Mouse (Mus musculus) gastrocnemius, adult 2 months (tissue): ENCODE data around the gene Ms4a10. TPM values are rescaled to one million over a fixed set of nuclear protein-coding genes. Genes with fewer than 3 reads are reported as not detected.

Source experiments
- DNase-seq: peaks from one replicate; pipeline ENCODE4 v3.0.0; 2022
- H3K27ac ChIP-seq: fragments of 200-600 bp; 2 replicates; pipeline ENCODE4 v1.8.1; 2022; ENCODE audit warnings: mild to moderate bottlenecking
- H3K4me3 ChIP-seq: fragments of 200-600 bp; 2 replicates; pipeline ENCODE4 v1.8.1; 2022; ENCODE audit warnings: mild to moderate bottlenecking, moderate library complexity
- CTCF ChIP-seq: fragments of 200-600 bp; IDR thresholded peaks from 2 replicates; pipeline ENCODE4 v1.8.1; 2022; ENCODE audit warnings: antibody characterized with exemption, mild to moderate bottlenecking, moderate library complexity
- intact Hi-C: fragments of 180-260 bp; cut with DNase I; formaldehyde crosslinking; loops from one replicate; pipeline ENCODE4 v1.15.1; 2025
- total RNA-seq, 2 experiments: library from RNA; stranded (reverse); gene quantifications; 2 replicates each; pipeline ENCODE4 v1.2.3; 2021

Ms4a10 gene
- total RNA-seq, 2 experiments from 2014 or later, result not detected

DNA sequence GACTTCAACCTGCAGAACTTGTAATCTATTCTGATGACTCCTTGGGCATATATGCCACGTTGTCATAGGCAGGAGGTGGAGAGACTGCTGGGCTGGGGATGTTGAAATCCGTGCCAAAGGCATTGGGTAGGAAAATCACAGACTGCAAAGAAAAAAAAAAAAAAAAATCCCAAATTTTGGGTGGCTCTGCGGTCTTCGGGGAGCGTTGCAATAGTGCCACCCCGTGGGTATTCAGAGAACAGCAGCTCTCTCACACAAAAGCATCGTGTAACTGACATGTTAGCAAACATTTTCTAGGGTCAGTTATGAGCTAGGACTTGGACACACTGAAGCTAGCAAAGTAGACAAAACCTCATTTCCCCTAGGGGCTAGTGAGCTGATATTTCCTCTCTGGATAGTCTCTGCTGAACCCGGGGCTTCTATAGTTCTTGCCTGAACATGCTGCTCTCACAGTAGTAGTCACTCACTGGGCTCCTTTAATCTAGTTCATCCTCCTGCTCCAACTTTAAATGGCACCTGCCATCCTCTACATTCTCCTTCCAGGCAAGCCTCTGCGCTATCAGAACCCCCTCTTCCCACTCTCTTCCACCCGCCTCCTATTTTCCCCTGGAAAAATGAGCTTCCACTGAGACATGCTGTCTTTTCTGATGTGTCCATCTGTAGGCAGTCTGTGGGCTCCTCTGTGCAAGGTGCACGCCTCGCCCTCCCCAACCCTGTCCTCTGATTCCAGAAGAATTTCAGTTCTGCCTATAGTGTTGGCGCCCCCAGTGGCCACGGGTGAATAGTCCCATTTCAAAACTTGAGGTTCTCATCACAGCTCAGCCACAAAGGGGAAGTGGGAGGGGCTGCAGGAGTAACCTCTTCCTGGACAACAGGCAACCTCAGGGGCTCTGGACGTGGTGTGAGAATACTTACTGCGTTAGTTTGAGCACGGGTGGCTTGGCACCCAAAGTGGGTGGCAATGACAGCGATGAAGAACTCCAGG lies 5.0 kb upstream of the Ms4a10 start:
- intact Hi-C loops, result loop anchor here (2.0 kb wide), 1 partner anchor 315 kb away; no protein-coding TSS in a partner anchor
- Histone ChIP-seq H3K27ac (peak overlapping the region; percentile 77), H3K4me3 (peak overlapping the region; percentile 61)
- peak; percentile 82 for TF ChIP-seq CTCF
- DNase-seq, result peak; percentile 81

DNA sequence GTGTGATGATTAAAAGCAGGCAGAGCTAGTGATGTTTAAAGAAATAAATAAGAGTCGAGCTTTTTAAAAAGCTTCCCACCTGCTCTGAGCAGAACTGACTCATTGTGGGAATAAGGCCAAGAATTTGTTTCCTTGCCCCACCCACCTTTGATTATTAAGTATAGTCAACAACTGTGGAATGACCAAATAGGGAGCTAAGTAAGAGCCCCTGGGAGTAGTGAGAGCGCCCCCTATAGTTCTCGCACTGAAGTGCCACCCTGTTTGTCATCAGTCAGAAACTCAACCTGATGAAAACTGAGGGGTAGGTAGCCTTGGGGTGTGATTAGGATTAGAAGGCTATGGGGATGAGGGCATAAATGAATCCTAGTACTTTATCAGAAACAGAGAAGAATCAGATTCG lies 1.8 kb upstream of the Ms4a10 start:
- DNase-seq, result no peak
- TF ChIP-seq CTCF, result peak; percentile 73
- Histone ChIP-seq H3K4me3 (no peak overlapping the region), H3K27ac (peak overlapping the region; percentile 58)
- intact Hi-C loops, result no loop called here

DNA sequence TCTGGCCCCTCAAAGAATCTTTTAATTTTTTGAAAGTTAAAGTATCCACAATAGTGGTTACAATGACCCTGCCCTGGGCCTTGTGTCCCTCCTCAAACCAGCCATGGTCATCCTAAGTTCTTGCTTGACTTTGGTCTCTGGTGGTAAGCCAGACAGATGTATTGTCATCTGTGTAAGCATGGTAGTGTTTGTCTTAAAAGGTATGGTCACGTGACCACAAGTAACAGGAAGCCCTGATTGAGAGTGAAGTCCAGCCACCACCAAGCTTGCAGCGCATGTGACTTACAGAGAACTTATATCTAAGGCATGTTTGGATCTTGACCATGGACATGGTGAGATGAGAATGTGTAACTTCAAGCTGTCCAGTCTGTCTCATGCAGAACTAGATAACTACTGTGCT lies 717 bp upstream of the Ms4a10 start:
- H3K4me3 ChIP-seq, result no peak overlapping the region
- H3K27ac ChIP-seq, result peak overlapping the region; percentile 43; the same call in 1 of the 2 replicates
- TF ChIP-seq CTCF, result no peak
- intact Hi-C loops, result no loop called here
- DNase-seq, result no peak

DNA sequence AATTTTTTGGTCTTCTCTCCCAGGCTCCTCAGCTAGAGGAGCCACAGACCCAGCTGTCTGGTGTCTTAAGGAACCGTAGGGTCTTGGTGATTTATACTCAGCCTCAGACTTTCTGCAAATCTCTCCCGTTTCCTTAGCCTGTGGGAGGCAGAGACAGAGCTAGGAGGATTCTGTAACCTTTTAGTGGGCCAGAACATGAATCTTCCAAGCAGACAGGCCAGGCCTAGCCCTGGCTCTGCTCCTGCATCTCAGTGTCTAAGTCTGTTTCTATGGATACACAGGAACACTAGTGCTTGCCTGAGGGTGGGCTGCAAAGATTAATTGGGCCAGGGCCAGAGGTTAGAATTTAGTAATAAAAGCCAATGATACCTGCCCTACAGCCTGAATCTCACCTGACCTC lies 1.3 kb downstream of the Ms4a10 start:
- H3K4me3 ChIP-seq, result no peak overlapping the region
- no peak for TF ChIP-seq CTCF
- intact Hi-C loops, result no loop called here

DNA sequence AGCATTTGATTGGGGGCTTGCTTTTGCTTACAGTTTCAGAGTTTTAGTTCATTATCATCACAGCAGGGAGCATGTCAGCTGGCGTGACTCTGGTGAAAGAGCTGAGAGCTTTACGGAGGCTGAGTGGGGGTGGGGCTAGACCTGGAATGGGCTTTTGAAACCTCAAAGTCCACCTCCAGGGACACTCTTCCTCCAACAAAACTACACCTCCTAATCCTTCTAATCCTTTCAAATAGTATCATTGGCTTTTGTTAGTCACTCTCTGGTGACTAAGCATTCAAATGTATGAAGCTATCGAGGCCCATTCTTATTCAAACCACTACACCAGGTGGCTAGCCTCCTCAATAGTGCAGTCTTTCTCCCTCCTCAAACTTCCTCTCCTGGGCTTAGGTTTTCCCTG lies 1.8 kb downstream of the Ms4a10 start:
- H3K4me3 ChIP-seq, result no peak overlapping the region
- no peak for TF ChIP-seq CTCF
- intact Hi-C loops, result no loop called here
- no peak for DNase-seq
- H3K27ac ChIP-seq, result no peak overlapping the region

More for the DNA sequence above, 1.3 kb downstream of the Ms4a10 start:
- no peak for DNase-seq
- no peak overlapping the region for H3K27ac ChIP-seq

DNA sequence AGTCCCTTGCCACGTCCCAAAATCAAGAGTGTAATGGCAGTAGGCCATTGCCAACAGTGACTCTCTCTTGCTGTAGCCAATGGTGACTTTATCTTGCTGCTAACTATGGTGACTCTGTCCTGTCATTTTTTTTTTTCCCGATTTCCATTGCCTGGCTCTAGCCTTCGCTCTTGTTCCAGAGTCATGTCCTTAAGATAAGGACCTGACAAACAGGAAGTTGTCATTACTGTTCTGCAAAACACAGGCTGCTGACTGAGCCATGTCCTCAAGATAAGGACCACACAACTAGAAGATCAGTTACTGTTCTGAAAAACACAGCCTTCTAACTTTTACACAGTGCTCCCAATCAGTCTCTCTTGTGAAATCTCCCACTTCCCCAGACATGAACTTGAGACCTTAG lies 4.0 kb downstream of the Ms4a10 start:
- DNase-seq, result no peak
- no peak for TF ChIP-seq CTCF
- intact Hi-C loops, result no loop called here
- Histone ChIP-seq H3K27ac (no peak overlapping the region), H3K4me3 (no peak overlapping the region)

DNA sequence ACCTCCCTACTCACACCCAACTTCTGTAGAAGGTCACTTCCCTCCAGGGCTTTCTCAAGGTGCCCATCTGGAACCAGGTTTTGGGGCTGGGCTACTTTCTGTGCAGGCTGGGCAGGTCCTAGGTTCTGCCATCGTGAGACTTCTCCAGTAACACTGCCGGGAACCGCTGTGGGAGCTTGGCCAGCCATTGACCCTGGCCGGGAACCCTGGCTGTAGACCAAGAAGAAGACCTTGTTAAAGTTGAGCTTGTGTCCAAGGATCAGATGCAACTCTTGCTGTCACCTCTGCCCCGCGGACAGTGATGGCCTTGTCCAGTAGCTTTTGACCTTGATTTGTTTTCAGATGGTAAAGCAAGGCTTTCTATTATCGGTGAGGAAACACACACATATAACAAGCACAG lies 5.9 kb downstream of the Ms4a10 start:
- H3K4me3 ChIP-seq, result no peak overlapping the region
- intact Hi-C loops, result no loop called here
- no peak overlapping the region for H3K27ac ChIP-seq
- DNase-seq, result peak; percentile 57
- no peak for TF ChIP-seq CTCF

DNA sequence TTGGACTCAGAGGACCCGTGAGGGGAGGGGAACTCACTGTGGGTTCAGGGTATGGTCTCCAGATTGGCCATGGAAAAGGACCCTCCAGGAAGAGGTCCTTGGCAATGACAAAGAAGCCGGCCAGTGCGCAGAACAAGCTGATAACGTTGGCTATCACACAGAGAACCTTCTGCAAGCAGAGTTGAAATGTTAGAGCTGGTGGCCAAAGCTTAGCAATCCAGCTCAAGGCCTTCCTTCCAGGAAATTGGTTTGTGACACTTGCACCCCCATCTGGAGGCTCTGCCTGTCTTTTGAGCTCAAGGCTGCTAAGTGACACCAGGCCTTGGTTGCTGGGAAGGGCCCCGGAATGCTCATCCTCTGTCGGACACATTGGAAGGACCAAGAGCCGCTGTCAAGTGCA lies 8.7 kb downstream of the Ms4a10 start:
- Histone ChIP-seq H3K4me3 (no peak overlapping the region), H3K27ac (no peak overlapping the region)
- intact Hi-C loops, result no loop called here
- DNase-seq, result no peak
- TF ChIP-seq CTCF, result no peak

DNA sequence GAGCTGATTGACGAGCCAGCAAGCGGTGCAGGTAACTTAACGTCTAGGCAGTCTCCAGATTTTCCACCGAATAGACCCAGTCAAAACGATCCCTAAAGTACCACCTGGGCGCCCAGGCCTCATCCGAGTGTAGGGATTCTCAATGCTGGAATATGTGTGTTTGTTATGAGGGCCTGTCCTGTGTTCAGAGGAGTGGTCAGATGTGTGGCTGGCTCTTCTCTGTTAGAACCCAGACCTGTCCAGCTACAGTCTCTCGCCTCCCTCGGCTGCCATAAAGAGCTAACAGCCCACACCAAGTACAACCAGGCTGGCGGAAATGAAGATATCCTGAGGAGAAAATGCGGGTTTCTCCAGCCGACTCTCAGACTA lies 14.5 kb downstream of the Ms4a10 start:
- Histone ChIP-seq H3K4me3 (no peak overlapping the region), H3K27ac (no peak overlapping the region)
- no peak for TF ChIP-seq CTCF
- intact Hi-C loops, result loop anchor here (2.0 kb wide), 3 partner anchors 51 to 281 kb away; partner anchors contain the start of gene Pga5
- DNase-seq, result no peak

DNA sequence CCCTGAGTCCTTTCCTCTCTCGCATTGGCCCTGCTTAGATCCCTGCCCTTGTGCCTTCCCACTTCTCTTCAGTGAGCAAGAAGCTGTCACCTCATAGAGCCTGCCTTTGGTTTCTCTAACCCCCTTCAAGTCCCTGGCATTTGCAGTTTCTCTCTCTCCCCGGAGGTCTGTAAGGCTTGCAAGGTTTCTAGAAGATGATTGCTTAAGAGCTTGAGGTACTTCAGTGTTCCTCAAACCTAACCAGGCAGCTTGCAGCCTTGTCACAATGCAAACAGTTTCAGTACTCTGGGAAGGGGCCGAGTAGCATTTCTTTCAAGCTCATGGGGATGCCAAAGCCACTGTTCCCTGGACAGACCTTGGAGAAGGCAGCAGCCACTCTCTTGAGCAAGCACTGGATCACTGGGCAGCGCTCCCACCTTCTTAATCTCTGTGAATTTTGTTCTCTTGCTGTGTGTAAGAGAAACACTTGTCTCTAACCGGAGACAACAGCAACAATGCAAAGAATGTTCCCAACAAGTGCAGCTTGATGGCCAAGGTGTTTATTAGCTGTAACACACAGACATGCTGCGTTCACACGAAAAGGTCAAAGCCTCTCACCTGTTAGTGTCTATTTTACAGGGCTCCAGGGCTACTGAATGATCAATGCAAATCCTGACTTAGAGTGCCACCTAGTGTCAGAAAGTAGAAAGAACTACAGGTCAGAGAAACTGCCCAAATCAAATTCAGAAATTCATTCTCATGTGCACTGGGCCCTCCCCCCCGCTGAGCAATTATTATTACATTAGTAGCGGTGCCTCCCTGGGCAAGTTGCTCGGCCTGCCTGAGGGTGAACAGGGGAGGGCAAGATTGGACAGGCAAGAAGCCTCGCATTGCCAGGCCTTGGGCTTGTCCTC lies 15.1 kb downstream of the Ms4a10 start:
- intact Hi-C loops, result loop anchor here (2.0 kb wide), 3 partner anchors 51 to 281 kb away; partner anchors contain the start of gene Pga5
- TF ChIP-seq CTCF, result peak; percentile 84
- Histone ChIP-seq H3K27ac (peak overlapping the region; percentile 80), H3K4me3 (no peak overlapping the region; the same call in 1 of the 2 replicates)
- DNase-seq, result peak; percentile 61

DNA sequence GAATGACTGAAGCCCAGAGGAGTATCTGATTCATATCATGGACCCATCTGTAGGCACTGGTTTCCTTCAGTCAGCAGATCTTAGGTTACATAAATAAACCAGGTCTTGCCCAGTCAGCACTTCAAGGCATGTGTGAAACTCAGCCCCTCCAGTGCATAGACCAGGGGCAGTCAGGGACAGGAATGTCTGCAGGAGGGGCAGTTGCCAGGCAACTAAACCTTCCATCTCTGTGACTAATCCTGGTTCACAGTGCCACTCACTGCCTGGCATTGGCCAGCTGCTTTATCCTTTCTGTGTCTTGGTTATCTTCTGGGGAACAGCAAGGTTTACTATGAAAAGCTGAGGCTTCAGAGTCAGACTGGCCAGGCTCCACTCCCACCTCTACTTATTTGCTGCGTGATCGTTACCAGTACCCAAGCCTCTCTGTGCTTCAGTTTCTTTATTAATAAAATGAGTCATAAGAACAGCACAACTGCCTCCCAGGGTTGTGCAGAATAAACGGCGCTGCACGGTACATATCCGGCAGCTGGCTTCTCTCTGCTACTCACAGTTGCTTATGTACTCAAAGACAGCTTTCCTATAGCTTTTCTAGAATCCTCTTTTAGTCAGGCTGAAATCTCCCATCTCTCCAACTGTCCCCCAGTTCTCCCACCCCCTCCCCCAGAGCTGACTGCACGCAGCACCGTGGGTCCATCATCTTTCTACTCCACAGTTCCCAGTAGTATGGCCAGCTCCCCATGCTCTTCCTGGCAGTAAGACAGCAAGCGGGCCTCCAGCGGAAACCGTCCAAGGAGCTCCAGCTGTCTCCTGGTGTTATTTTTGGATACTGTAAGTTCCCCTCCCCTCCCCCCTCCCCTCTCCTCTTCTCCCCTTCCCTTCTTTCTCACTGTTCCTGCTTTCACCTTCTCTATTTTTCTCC lies 22.2 kb downstream of the Ms4a10 start:
- DNase-seq, result peak; percentile 84
- intact Hi-C loops, result no loop called here
- no peak for TF ChIP-seq CTCF
- Histone ChIP-seq H3K4me3 (peak overlapping the region; percentile 47), H3K27ac (peak overlapping the region; percentile 93)

DNA sequence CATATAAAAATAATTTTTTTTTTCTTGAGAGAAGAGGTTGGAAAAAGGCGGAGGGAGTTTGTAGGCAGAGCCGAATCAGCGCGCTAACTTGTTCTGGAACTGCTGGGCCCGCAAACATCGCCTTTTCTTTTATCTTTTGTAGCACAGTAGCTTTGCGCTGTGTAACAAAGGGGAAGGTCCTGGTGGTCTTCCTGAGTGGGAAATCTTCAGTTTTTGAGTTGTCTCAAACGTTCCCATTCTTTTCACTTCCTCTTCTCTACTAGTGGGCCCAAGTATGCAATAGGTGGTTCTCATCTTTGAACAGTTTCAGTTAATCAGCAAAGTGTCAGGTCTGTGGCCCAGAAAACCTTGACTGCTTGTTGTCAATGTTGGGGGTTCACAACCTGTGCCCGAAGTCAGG lies 24.9 kb downstream of the Ms4a10 start:
- Histone ChIP-seq H3K27ac (peak overlapping the region; percentile 93), H3K4me3 (peak overlapping the region; percentile 92)
- DNase-seq, result no peak
- TF ChIP-seq CTCF, result no peak
- intact Hi-C loops, result no loop called here
